Mouse (Mus musculus): Measurements from ENCODE around the gene Selenoo. TPM values are rescaled to one million over a fixed set of nuclear protein-coding genes. Genes with fewer than 3 reads are reported as not detected.

Gene Selenoo
- polyA plus RNA-seq, 1 experiment = 38.3 TPM

DNA sequence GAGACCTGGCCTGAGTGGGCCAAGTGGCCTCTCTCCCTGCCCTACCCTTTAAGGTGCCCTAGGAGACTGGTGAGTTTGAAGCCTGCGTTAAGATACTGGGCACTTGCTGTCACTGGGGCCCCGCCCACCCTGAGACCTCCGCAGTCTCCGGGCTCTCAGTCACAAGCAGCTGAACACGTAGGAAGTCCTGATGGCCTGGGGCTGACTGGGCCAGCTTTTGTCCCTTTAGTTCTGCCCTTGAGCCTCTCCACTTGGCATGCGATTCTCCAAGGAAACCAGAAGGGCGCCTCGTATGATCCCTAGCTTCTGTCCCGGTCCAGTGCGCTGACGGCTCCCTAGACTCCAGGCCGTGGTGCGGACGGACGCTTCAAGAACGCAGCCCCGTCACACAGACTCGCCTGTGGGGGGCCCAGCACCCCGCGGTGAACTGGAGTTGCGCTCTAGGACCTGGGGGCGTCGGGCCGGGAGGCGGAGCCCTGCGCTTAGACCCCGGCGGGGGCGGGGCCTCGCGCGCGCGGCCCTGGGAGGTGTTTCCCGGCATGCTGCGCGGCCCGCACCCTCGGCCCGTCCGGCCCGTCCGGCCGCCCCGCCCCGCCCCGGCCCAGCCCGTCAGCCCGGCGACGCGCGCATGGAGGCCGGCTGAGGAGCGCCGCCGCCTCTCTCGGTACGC lies 13.3 kb upstream of the Selenoo start:
- peak; percentile 49 to 82 for DNase-seq (ENCODE audit: extremely low spot score in 1 of 2, low spot score in 1 of 2)

- no peak for DNase-seq (ENCODE audit: extremely low spot score in 1 of 2, low spot score in 1 of 2)
Measured at GRCm38 (mm10) chr15:89076156-89076731, 12.6 kb upstream of the Selenoo start.

- no peak for DNase-seq (ENCODE audit: extremely low spot score in 1 of 2, low spot score in 1 of 2)
Measured at GRCm38 (mm10) chr15:89078208-89078836, 10.6 kb upstream of the Selenoo start.

DNA sequence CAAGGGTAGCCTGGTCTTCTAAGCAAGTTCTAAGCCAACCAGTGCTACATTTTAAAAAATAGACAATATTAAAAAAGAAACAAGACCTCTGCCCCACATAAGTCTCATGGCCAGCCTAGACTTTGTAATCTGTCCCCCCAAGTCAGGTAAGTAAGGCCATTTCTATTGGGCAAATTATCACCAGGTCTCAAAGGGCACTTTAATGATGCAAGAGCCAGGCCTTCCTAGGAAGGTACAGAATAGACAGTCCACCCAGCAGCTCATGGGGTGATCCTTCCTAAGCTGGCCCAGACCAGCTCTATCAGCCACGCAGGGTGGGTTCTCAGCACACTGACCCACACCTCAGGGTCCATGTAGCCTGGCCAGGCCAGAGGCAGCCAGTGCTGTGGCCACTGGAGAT lies 5.0 kb upstream of the Selenoo start:
- DNase-seq (ENCODE audit: extremely low spot score in 1 of 2, low spot score in 1 of 2) = no peak

DNA sequence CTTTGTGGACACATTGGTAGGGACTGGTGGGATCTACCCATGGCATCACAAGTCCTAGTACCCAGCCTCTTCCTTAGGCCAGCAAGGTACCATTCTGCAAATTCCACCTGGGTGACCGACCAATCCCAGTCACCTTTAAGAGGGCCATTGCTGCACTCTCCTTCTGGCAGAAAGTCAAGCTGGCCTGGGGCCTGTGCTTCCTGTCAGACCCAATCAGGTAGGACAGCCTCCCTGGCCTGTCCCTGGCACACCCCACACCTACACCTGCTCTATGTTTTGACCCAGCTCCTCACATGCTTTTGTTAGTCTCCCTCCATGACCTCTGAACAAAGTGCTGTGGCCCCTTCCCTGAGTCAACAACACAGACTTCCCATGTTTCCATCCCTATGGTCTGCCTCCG lies 4.1 kb upstream of the Selenoo start:
- DNase-seq (ENCODE audit: extremely low spot score in 1 of 2, low spot score in 1 of 2) = no peak

DNA sequence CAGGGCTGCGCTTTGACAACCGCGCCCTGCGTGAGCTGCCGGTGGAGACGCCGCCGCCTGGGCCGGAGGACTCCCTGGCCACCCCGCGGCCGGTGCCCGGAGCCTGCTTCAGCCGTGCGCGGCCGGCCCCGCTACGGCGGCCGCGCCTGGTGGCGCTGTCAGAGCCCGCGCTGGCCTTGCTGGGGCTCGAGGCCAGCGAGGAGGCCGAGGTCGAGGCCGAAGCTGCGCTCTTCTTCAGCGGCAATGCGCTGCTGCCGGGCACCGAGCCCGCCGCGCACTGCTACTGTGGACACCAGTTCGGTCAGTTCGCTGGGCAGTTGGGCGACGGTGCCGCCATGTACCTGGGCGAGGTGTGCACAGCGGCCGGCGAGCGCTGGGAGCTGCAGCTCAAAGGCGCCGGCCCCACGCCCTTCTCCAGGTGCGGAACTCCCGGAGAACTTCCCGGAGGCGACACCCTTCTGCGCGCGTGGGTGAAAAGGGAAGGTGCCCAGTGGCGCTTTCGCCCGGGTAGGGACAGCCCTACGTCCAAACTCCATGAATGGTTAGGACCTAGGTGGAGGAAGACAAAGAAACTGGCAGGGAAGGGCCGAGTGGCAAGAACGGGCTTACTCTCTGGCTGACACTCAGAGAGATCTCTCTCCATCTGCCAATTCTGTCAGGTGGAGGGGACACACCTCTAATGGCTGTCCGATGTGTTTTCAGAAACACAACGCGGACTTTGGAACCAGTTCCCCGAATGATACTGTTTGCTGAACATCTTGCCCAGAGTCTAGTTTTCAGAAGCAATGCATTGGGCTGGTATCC lies 566 bp downstream of the Selenoo start:
- no peak for DNase-seq (ENCODE audit: extremely low spot score in 1 of 2, low spot score in 1 of 2)

GRCm38 (mm10) chr15:89090662-89091061 lies 1.8 kb downstream of the Selenoo start:
- peak in 1 of 2 experiments; percentile 61 for DNase-seq (ENCODE audit: extremely low spot score in 1 of 2, low spot score in 1 of 2)

DNA sequence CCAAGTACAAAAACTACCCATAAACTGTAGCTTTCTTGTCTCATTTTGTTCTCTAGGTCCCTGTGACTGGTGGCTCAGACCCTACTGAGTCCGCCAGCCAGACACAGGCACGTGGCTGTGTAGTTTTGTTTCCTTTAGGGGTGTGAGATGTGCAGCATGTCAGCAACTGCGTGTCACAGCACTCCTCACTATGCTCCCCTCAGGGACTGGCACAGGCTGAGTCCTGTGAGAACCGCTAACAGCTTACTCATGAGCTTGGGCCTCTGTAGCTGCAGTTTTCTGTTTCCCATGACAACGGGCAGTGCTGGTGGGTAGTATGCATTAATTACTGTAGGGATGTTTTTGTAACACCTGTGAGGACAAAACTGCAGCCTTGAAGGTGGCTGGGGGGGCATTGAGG lies 3.3 kb downstream of the Selenoo start:
- DNase-seq (ENCODE audit: extremely low spot score in 1 of 2, low spot score in 1 of 2) = no peak

GRCm38 (mm10) chr15:89097450-89097849 lies 8.6 kb downstream of the Selenoo start:
- DNase-seq (ENCODE audit: extremely low spot score in 1 of 2, low spot score in 1 of 2) = no peak

GRCm38 (mm10) chr15:89098616-89099015 lies 9.7 kb downstream of the Selenoo start:
- no peak for DNase-seq (ENCODE audit: extremely low spot score in 1 of 2, low spot score in 1 of 2)

DNA sequence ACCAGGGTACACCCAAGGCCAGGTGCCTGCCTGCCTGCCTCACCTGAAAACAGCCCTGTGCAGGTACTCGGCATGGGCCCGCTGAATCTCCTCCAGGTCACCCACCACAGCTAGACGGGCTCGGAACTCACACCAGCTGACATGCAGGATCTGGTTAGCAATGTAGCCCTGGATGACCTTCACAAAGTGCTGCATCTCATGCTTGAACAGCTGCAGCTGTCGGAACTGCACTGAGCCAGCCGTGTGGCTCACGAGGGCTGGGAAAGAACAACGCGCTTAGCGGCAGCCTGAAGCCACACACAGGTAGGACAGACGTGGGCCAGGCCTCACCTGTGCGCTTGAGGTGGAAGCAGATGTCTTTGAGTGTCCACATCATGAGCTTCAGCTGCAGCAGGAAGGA lies 11.9 kb downstream of the Selenoo start:
- DNase-seq (ENCODE audit: extremely low spot score in 1 of 2, low spot score in 1 of 2) = no peak

DNA sequence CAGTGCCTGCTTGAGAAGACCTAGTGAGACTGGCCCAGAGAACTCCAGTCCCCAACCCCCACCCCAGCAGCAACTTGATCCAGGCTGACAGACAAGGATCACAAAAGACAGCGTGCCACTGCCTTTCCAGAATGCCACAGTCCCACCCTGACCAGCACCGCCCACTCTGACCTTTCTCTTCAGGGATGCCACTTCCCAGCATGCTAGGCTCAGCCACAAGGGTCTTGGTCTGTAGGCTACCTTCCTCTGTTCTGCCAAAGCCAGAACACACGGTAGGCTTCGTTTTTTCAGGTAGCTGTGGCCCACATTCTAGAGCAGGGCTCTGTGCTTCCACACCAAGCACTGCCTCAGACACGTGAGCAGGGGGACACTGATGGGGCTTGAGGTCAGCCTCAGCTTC lies 13.8 kb downstream of the Selenoo start:
- DNase-seq (ENCODE audit: extremely low spot score in 1 of 2, low spot score in 1 of 2) = no peak

DNA sequence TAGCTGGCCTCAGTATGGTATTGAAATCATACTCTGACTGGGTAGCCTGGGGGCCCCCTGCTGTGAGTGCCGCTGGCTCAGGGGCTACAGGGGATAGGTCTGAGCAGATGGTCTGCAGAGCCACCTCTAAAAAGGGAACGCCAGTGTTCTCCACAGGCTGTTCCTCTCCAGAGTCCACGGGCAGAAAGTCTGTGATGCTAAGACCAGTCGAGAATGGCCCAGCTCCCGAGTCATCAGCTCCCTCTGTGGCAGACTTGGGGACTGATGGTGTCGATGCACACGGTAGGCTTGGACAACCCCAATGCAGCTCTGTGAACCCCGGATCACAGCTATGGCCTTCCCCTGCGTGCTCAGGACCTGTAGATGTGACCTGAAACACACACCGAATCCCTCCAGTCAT lies 15.0 kb downstream of the Selenoo start:
- DNase-seq (ENCODE audit: extremely low spot score in 1 of 2, low spot score in 1 of 2) = no peak

- peak in 1 of 2 experiments; percentile 74 for DNase-seq (ENCODE audit: extremely low spot score in 1 of 2, low spot score in 1 of 2)
Measured at GRCm38 (mm10) chr15:89104425-89104824, 15.5 kb downstream of the Selenoo start.

- peak in 1 of 2 experiments; percentile 61 for DNase-seq (ENCODE audit: extremely low spot score in 1 of 2, low spot score in 1 of 2)
Measured at GRCm38 (mm10) chr15:89106073-89106472, 17.2 kb downstream of the Selenoo start.

GRCm38 (mm10) chr15:89106976-89107375 lies 18.1 kb downstream of the Selenoo start:
- no peak for DNase-seq (ENCODE audit: extremely low spot score in 1 of 2, low spot score in 1 of 2)

DNA sequence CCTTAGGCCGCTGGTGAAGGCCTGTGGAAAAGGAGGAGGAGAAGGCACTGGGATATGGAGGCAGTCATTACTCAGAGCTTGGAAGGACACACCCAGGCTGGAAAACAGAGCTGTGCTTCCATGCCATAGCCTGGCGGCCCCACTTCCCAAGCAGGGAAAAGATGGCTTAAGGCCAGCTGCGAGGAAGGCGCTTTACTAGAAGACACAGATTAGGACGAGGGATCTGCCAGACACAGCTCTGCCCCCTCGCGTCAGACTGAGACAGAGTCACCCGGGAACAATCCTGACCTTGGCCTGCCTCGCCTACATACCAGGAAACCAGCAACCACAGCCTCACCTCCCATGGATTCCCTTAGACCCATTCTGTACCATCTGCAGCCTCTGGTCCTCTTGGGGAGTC lies 21.3 kb downstream of the Selenoo start:
- DNase-seq (ENCODE audit: extremely low spot score in 1 of 2, low spot score in 1 of 2) = no peak

GRCm38 (mm10) chr15:89118007-89118406 lies 29.1 kb downstream of the Selenoo start:
- DNase-seq (ENCODE audit: extremely low spot score in 1 of 2, low spot score in 1 of 2) = no peak

GRCm38 (mm10) chr15:89122649-89123366 lies 33.9 kb downstream of the Selenoo start, which contains the start of gene Tubgcp6:
Tubgcp6 (minus strand) TSS chr15:89123112.
- peak; percentile 93 to 97 for DNase-seq (ENCODE audit: extremely low spot score in 1 of 2, low spot score in 1 of 2)

DNA sequence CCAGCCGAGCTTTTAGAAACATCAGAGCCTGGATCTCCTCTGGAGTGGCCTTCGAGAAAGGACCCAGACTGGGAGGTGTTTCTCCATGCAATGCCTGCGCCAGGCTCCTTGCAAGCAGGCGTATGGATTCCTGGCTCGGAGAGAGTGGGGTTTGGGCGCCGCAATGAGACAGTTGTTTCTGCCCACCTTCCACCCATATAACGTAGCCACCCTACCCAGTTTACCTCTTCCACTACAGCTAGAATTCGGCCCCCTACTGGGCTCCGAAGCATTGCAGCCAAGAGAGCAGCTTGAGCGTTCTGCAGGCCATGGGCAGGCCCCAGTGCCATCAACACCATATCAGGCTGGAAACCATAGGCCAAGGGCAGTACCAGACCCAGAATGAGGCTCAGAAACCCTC lies 34.7 kb downstream of the Selenoo start:
- DNase-seq (ENCODE audit: extremely low spot score in 1 of 2, low spot score in 1 of 2) = peak in 1 of 2 experiments; percentile 76

Data from frontal cortex, adult 2 months (tissue).